Mouse (Mus musculus) bone marrow, adult 2 months (tissue): ENCODE measurements around the gene Cxcl15.

Experiments used
- CTCF ChIP-seq: fragments of 200-500 bp; IDR thresholded peaks from 2 replicates; pipeline ENCODE4 v1.5.1; 2011; ENCODE audit warnings: low read length, control low read depth; ENCODE audit not compliant: control insufficient read depth, insufficient read depth
- POLR2A ChIP-seq: fragments of 200-500 bp; IDR thresholded peaks from 2 replicates; pipeline ENCODE4 v1.6.1; 2011; ENCODE audit warnings: low read depth, mild to moderate bottlenecking, control low read depth, low read length, borderline replicate concordance; ENCODE audit not compliant: control insufficient read depth

- TF ChIP-seq CTCF (no peak), POLR2A (no peak)
These were observed 40.4 kb upstream of the Cxcl15 start for GRCm38 (mm10) chr5:90753934-90754333.
